Mouse (Mus musculus) cerebellum, postnatal 10 days (tissue): ENCODE results near the gene Speer2.
A peak's percentile ranks its signal among the peaks of the same experiment; 100 is the strongest.

Source experiments
- DNase-seq, 2 experiments: peaks; one replicate each; pipeline ENCODE4 v3.0.0; 2021; ENCODE audit warnings: mixed read lengths in 2 of 2

Gene Speer2

GRCm38 (mm10) chr16:69863644-69864043, at the start of gene Speer2:
Gene Speer2, minus strand, starts transcription at chr16:69863744.
- no peak for DNase-seq

DNA sequence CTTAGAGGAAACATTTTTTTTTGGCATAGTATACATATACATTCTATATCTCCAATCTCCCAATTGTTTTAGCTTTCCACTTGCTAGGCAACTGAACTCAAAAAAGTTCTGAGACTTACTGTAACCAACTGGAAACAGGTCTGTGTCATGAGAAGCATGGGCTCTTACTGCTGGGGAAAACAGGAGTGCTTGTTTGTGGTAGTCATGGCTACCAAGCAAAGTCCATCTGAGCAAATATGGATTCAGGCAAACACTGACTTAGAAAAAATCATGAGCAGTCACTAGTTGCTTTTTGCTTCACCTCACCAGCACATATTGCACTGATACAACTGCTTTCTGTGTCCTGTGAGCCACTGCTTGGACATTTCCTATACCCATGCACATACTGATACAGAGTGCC, 40.8 kb upstream of the Speer2 start:
- DNase-seq, result no peak

DNA sequence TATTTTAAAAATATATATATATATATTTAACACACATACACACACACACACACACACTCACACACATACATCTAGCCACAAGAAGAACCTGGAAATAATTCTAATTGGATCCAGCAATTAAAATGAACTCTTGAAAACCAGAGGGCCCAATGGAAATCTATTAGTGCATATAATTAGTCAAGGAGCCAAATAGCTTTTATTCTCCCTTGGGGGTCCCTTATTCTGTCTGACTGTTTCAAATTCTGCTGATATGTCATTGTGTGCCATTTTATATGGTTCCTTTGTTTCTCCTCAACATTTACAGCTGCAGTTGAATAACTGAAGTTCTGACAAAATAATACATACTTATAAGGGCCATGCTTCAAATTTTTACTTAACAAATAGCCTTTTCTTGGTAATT, 17.2 kb upstream of the Speer2 start:
- no peak for DNase-seq

DNA sequence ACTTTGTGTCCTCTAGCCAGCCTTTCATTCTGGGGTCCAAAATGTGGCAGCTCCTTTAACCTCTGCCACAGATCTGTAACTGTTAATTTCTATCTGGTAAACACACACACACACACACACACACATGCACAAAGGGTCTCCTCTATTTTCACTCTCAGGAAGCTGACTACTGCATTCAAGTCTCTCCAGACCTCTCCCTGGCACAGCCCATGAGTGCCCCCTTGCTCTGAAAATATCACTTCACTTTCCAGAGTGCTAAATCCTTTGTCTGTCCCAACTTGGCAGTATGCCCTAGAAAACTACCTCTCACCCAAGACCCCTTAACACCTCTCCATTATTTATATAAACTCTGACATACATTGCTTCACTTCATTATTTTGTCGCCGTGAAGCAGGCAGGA, 26.9 kb downstream of the Speer2 start:
- DNase-seq, result peak; percentile 2 to 4

- DNase-seq, result no peak
These were observed 49.9 kb downstream of the Speer2 start for GRCm38 (mm10) chr16:69813652-69814051.
